Mouse (Mus musculus) cerebellum, adult 2 months (tissue): Measurements from ENCODE around the gene Junb.

Experiments used
- CTCF ChIP-seq: fragments of 200-500 bp; IDR thresholded peaks from 2 replicates; pipeline ENCODE4 v1.5.1; 2011; ENCODE audit warnings: low read depth, mild to moderate bottlenecking, control low read depth, low read length, moderate library complexity, borderline replicate concordance; ENCODE audit not compliant: insufficient read depth
- POLR2A ChIP-seq: fragments of 200-500 bp; IDR thresholded peaks from 2 replicates; pipeline ENCODE4 v1.6.1; 2011; ENCODE audit warnings: low read length, control low read depth, borderline replicate concordance; ENCODE audit not compliant: insufficient read depth

DNA sequence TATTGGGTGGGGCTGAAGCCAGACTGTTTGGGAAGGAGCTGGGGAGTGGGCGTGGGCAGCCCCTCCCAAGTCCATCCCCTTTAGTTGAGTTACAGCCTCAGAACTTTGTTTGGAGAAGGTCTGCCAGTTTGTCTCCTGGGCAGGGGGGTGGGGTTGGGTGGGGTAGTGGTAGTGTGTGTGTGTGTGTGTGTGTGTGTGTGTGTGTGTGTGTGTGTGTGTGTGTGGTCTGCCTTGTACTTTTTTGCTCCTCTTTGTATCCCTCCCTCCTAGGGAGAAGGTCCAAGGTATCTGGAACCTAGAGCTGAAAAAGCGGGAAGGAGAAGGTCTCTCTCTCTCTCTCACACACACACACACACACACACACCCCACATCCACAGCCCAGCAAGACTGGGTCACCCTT, 35.9 kb upstream of the Junb start, which contains the start of gene Best2:
- TF ChIP-seq CTCF (no peak), POLR2A (no peak)
